Comparison of ENCODE assay signal across 11 mouse cellular contexts in genomic region chr5:113812638-113813037, GRCm38 (mm10). TPM values are rescaled to one million over a fixed set of nuclear protein-coding genes. Genes with fewer than 3 reads are reported as not detected.
"Had no signal": no experiment of that assay in that cellular context is flagged by ENCODE, and none has a peak within 500 bp of the region (broad histone marks: within the 10 kb centered on the region; RNA-seq: fewer than 3 reads in every experiment).

No protein-coding gene starts in this region.

- H3K9me3 ChIP-seq: liver, embryonic 13.5 days; lung, embryonic 15.5 days had no signal

- DNase-seq: layer of hippocampus, adult 9-11 months; layer of hippocampus, postnatal 36 days; liver; liver, postnatal 0 days; midbrain, embryonic 14.5 days; right cerebral cortex, adult 18-20 months; thymus, postnatal 4 days had no signal

- H3K27ac ChIP-seq: limb, embryonic 12.5 days; liver, embryonic 13.5 days; lung, embryonic 15.5 days; macrophage had no signal

- H3K36me3 ChIP-seq: limb, embryonic 12.5 days; liver, embryonic 13.5 days; lung, embryonic 15.5 days had no signal

- H3K9ac ChIP-seq: limb, embryonic 12.5 days; liver, embryonic 13.5 days; liver, postnatal 0 days; lung, embryonic 15.5 days had no signal

- H3K4me2 ChIP-seq: limb, embryonic 12.5 days; liver, embryonic 13.5 days; lung, embryonic 15.5 days had no signal

- H3K4me3 ChIP-seq: limb, embryonic 12.5 days; liver, embryonic 13.5 days; lung, embryonic 15.5 days had no signal

- H3K27me3 ChIP-seq: limb, embryonic 12.5 days; liver, embryonic 13.5 days had no signal

RNA-seq across cellular contexts. Expression of gene Tmem119, which starts 12.3 kb away (rescaled TPM):
- polyA plus RNA-seq: macrophage had no signal
